Mouse (Mus musculus) lung, postnatal 0 days (tissue): ENCODE data around the gene Mical2.

ENCODE experiments used
- CTCF ChIP-seq: IDR thresholded peaks from 2 replicates; pipeline ENCODE4 v1.5.1; 2016; ENCODE audit warnings: antibody characterized with exemption, mild to moderate bottlenecking
- EP300 ChIP-seq: IDR thresholded peaks from 2 replicates; pipeline ENCODE4 v1.6.1; 2016; ENCODE audit warnings: antibody characterized with exemption, mild to moderate bottlenecking, control low read depth

DNA sequence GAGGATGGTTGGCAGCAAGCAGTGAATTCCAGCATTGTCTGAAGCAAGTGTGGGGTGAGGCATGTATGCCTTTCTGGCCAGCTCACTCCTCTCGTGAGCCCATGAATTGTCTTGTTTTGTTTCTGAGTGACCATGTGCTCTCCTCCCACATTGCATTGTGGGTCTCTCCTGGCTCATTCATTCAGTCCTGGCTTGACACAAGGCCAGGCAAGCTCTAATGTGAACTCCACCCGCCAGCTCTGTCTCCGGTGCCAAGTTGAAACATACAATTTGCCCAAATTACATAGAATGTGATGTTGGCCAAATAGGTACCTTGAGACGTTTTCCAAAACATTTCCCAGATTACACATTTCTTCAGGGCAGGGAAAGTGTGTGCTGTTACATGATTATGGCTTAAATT lies 23.8 kb downstream of the Mical2 start:
- no peak for TF ChIP-seq CTCF
- TF ChIP-seq EP300, result no peak
